Mouse (Mus musculus) CH12.LX (cell line): Measurements from ENCODE around the gene Glis3. TPM values are rescaled to one million over a fixed set of nuclear protein-coding genes. Genes with fewer than 3 reads are reported as not detected.

Experiments used
- DNase-seq: peaks from one replicate; pipeline ENCODE4 v3.0.0-alpha.2; 2013; ENCODE audit errors: extremely low read depth
- H3K27ac ChIP-seq: 2 replicates; pipeline ENCODE4 v1.5.1; 2012; ENCODE audit warnings: low read depth, mild to moderate bottlenecking, control low read depth, moderate library complexity; ENCODE audit not compliant: insufficient read depth
- H3K27me3 ChIP-seq: replicated peaks from 2 replicates; pipeline ENCODE3; 2012; ENCODE audit warnings: inconsistent platforms
- H3K36me3 ChIP-seq, 2 experiments: replicated peaks in 1 of 2; 2 replicates each; pipeline versions ENCODE3 to v1.6.1; 2012; ENCODE audit warnings: inconsistent platforms in 1 of 2, low read length in 1 of 2, mild to moderate bottlenecking in 1 of 2, mixed read lengths in 1 of 2, moderate library complexity in 1 of 2; ENCODE audit not compliant: control insufficient read depth in 1 of 2, insufficient read depth in 1 of 2
- H3K4me1 ChIP-seq, 2 experiments: 2 replicates each; pipeline ENCODE4 v1.6.1; 2012; ENCODE audit warnings: inconsistent platforms in 1 of 2, moderate library complexity in 1 of 2; ENCODE audit not compliant: insufficient read depth in 2 of 2, control insufficient read depth in 1 of 2
- H3K4me2 ChIP-seq: 2 replicates; pipeline ENCODE4 v1.6.1; 2012; ENCODE audit warnings: low read depth, mild to moderate bottlenecking, control low read depth; ENCODE audit not compliant: poor library complexity, insufficient read depth, severe bottlenecking
- H3K4me3 ChIP-seq, 3 experiments: fragments of 150-350 bp in 1 of 3; sonication (generic) in 1 of 3; replicated peaks in 1 of 3; 2 replicates each; pipeline versions ENCODE3 to v1.5.1; 2011 to 2012; ENCODE audit warnings: low read depth in 2 of 3, low read length in 2 of 3, mild to moderate bottlenecking in 2 of 3, moderate library complexity in 2 of 3, control low read depth in 1 of 3, improper control_type of control experiment in 1 of 3, inconsistent platforms in 1 of 3, mixed read lengths in 1 of 3; ENCODE audit not compliant: poor library complexity in 1 of 3
- H3K79me2 ChIP-seq: replicated peaks from 2 replicates; pipeline ENCODE4 v1.6.1; 2012; ENCODE audit warnings: mild to moderate bottlenecking, moderate library complexity; ENCODE audit not compliant: control insufficient read depth, poor library complexity, insufficient read depth, severe bottlenecking; ENCODE audit errors: extremely low read depth
- H3K9ac ChIP-seq: 2 replicates; pipeline ENCODE4 v1.6.1; 2012; ENCODE audit warnings: low read depth, mild to moderate bottlenecking, control low read depth, moderate library complexity; ENCODE audit not compliant: insufficient read depth
- H3K9me3 ChIP-seq: replicated peaks from 2 replicates; pipeline ENCODE3; 2012; ENCODE audit warnings: low read length, inconsistent platforms, mixed read lengths
- BHLHE40 ChIP-seq: IDR thresholded peaks from 2 replicates; pipeline ENCODE4 v1.6.1; 2011; ENCODE audit warnings: mild to moderate bottlenecking, low read depth, low read length, improper control_type of control experiment
- CHD1 ChIP-seq: IDR thresholded peaks from 2 replicates; pipeline ENCODE4 v1.6.1; 2012; ENCODE audit warnings: low read depth, low read length, improper control_type of control experiment, inconsistent platforms
- E2F4 ChIP-seq: IDR thresholded peaks from 2 replicates; pipeline ENCODE4 v1.6.1; 2011; ENCODE audit warnings: low read depth, low read length, improper control_type of control experiment; ENCODE audit not compliant: insufficient replicate concordance
- ELF1 ChIP-seq: IDR thresholded peaks from 2 replicates; pipeline ENCODE4 v1.6.1; 2014; ENCODE audit warnings: low read depth, mild to moderate bottlenecking, inconsistent platforms, low read length, improper control_type of control experiment
- EP300 ChIP-seq: IDR thresholded peaks from 2 replicates; pipeline ENCODE4 v1.6.1; 2011; ENCODE audit warnings: low read length, improper control_type of control experiment
- ETS1 ChIP-seq: conservative IDR thresholded peaks from 2 replicates; pipeline ENCODE4 v1.6.1; 2012; ENCODE audit warnings: low read depth, mild to moderate bottlenecking, inconsistent platforms, low read length, improper control_type of control experiment, moderate library complexity
- HCFC1 ChIP-seq: IDR thresholded peaks from 2 replicates; pipeline ENCODE4 v1.6.1; 2012; ENCODE audit warnings: low read depth, mild to moderate bottlenecking, inconsistent platforms, low read length, improper control_type of control experiment
- IRF4 ChIP-seq: IDR thresholded peaks from 2 replicates; pipeline ENCODE4 v1.6.1; 2014; ENCODE audit warnings: low read depth, mild to moderate bottlenecking, inconsistent platforms, low read length, improper control_type of control experiment
- JUN ChIP-seq: IDR thresholded peaks from 2 replicates; pipeline ENCODE4 v1.6.1; 2011; ENCODE audit warnings: low read depth, mild to moderate bottlenecking, low read length, improper control_type of control experiment, moderate library complexity; ENCODE audit not compliant: insufficient read depth
- KAT2A ChIP-seq: IDR thresholded peaks from 2 replicates; pipeline ENCODE4 v1.6.1; 2012; ENCODE audit warnings: low read length, improper control_type of control experiment, inconsistent platforms; ENCODE audit not compliant: insufficient replicate concordance
- MAFK ChIP-seq: IDR thresholded peaks from 2 replicates; pipeline ENCODE4 v1.6.1; 2011; ENCODE audit warnings: low read length, improper control_type of control experiment; ENCODE audit not compliant: insufficient replicate concordance
- MAX ChIP-seq: IDR thresholded peaks from 2 replicates; pipeline ENCODE4 v1.6.1; 2011; ENCODE audit warnings: low read length, improper control_type of control experiment
- MAZ ChIP-seq: IDR thresholded peaks from 2 replicates; pipeline ENCODE4 v1.6.1; 2012; ENCODE audit warnings: low read depth, mild to moderate bottlenecking, inconsistent platforms, low read length, improper control_type of control experiment, moderate library complexity
- MEF2A ChIP-seq: IDR thresholded peaks from 2 replicates; pipeline ENCODE4 v1.6.1; 2014; ENCODE audit warnings: low read depth, mild to moderate bottlenecking, inconsistent platforms, low read length, improper control_type of control experiment, borderline replicate concordance
- MXI1 ChIP-seq: IDR thresholded peaks from 2 replicates; pipeline ENCODE4 v1.6.1; 2011; ENCODE audit warnings: mild to moderate bottlenecking, low read depth, low read length, improper control_type of control experiment
- MYC ChIP-seq: IDR thresholded peaks from 2 replicates; pipeline ENCODE4 v1.6.1; 2011; ENCODE audit warnings: low read depth, mild to moderate bottlenecking, improper control_type of control experiment, low read length
- NELFE ChIP-seq: IDR thresholded peaks from 2 replicates; pipeline ENCODE4 v1.6.1; 2011; ENCODE audit warnings: low read depth, low read length, improper control_type of control experiment
- NRF1 ChIP-seq: IDR thresholded peaks from 2 replicates; pipeline ENCODE4 v1.6.1; 2014; ENCODE audit warnings: low read depth, mild to moderate bottlenecking, inconsistent platforms, low read length, improper control_type of control experiment, moderate library complexity
- PAX5 ChIP-seq: IDR thresholded peaks from 2 replicates; pipeline ENCODE4 v1.6.1; 2012; ENCODE audit warnings: low read length, inconsistent platforms, mixed read lengths
- POLR2A ChIP-seq: IDR thresholded peaks from 2 replicates; pipeline ENCODE4 v1.6.1; 2011; ENCODE audit warnings: low read depth, mild to moderate bottlenecking, improper control_type of control experiment, low read length
- RAD21 ChIP-seq: IDR thresholded peaks from 2 replicates; pipeline ENCODE4 v1.6.1; 2011; ENCODE audit warnings: low read depth, mild to moderate bottlenecking, low read length, improper control_type of control experiment, moderate library complexity
- RCOR1 ChIP-seq: conservative IDR thresholded peaks from 2 replicates; pipeline ENCODE4 v1.6.1; 2012; ENCODE audit warnings: low read depth, mild to moderate bottlenecking, inconsistent platforms, low read length, improper control_type of control experiment
- SIN3A ChIP-seq: IDR thresholded peaks from 2 replicates; pipeline ENCODE4 v1.6.1; 2012; ENCODE audit warnings: low read length, improper control_type of control experiment, inconsistent platforms
- TBP ChIP-seq: conservative IDR thresholded peaks from 2 replicates; pipeline ENCODE4 v1.6.1; 2011; ENCODE audit warnings: low read depth, low read length, improper control_type of control experiment
- UBTF ChIP-seq: IDR thresholded peaks from 2 replicates; pipeline ENCODE4 v1.6.1; 2012; ENCODE audit warnings: low read depth, mild to moderate bottlenecking, inconsistent platforms, low read length, improper control_type of control experiment, moderate library complexity
- USF1 ChIP-seq: IDR thresholded peaks from 2 replicates; pipeline ENCODE4 v1.6.1; 2014; ENCODE audit warnings: low read depth, mild to moderate bottlenecking, inconsistent platforms, low read length, improper control_type of control experiment
- USF2 ChIP-seq: conservative IDR thresholded peaks from 2 replicates; pipeline ENCODE4 v1.6.1; 2011; ENCODE audit warnings: low read depth, low read length, improper control_type of control experiment
- ZC3H11A ChIP-seq: IDR thresholded peaks from 2 replicates; pipeline ENCODE4 v1.6.1; 2012; ENCODE audit warnings: low read depth, mild to moderate bottlenecking, inconsistent platforms, low read length, improper control_type of control experiment
- ZMIZ1 ChIP-seq: IDR thresholded peaks from 2 replicates; pipeline ENCODE4 v1.6.1; 2012; ENCODE audit warnings: low read depth, mild to moderate bottlenecking, inconsistent platforms, low read length, improper control_type of control experiment
- ZNF384 ChIP-seq: IDR thresholded peaks from 2 replicates; pipeline ENCODE4 v1.6.1; 2012; ENCODE audit warnings: low read depth, low read length, improper control_type of control experiment, inconsistent platforms
- dilution Hi-C: fragments of 300-500 bp; cut with MboI; formaldehyde crosslinking; loops from 2 replicates; pipeline ENCODE4 v1.14.3; 2020; ENCODE audit warnings: low sequenced_read_pairs; ENCODE audit not compliant: extremely low pct_unique_long_range_greater_than_20kb, extremely low pct_ligation_motif_present
- in situ Hi-C: fragments of 300-500 bp; cut with MboI; formaldehyde crosslinking; loops from 3 replicates; pipeline ENCODE4 v1.14.3; 2019; ENCODE audit warnings: low sequenced_read_pairs, low pct_ligation_motif_present, low pct_unique_long_range_greater_than_20kb, mixed read lengths
- polyA plus RNA-seq: library from polyadenylated mRNA; unstranded; fragments of >175 nt; gene quantifications from 2 replicates; pipeline ENCODE4 v1.2.1, GENCODE M21; 2012; ENCODE audit warnings: low read depth; ENCODE audit not compliant: insufficient read length
- total RNA-seq, 2 experiments: library from RNA; depleted of rRNA; stranded (reverse); fragments of 300-350 nt in 1 of 2; fragments of >200 nt in 1 of 2; gene quantifications; 2 replicates each; pipeline ENCODE4 v1.2.3; 2012 to 2014

The Glis3 gene
- total and polyA plus RNA-seq, 3 experiments, result not detected

DNA sequence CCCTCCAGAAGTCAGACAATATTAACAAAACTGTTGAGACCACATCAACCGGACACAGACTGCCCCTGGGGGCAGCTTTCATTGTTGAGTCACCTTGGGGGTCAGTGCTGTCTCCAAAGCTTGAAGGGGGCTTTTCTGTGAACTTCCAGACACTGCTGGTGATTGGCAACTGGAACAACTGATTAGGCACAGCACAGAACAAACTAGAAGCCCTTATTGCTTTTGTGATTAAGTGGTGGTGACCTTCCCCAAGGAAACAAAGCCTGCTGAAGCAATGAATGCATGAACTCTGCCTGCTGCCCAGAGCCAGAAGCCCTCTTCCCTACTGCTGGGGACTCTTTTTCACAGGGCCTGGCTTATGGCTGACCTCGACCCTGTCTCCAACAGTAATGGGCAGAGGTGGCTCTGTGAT lies 377.0 kb downstream of the Glis3 start:
- dilution Hi-C loops, result no loop called here

DNA sequence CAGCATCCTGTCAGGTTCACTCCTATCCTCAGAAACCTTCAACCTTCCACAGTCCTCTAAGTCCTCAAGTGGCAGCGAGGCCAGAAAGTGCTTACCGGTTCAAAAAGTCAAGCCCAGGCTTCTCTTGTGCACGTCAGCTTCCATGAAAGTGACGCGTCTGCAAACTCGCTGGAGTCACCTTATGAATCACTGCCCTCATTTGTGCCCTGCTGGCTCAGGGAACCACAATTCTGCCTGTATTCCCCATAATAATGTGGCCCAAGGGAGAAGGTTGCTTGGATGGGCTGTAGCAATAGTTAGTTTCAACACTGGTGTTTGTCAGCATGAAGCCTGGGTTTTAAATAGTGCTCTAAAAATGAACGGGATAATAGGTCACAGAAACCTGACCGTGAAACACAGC lies 379.7 kb downstream of the Glis3 start:
- H3K4me2 ChIP-seq, result no peak overlapping the region
- no peak for DNase-seq
- H3K27ac ChIP-seq, result no peak overlapping the region
- dilution Hi-C loops (no loop called here), in situ Hi-C loops (no loop called here)
- no peaks in the 10 kb centered on the region for H3K4me1 ChIP-seq
- H3K27me3 ChIP-seq, result no peaks in the 10 kb centered on the region
- no peak overlapping the region for H3K9ac ChIP-seq
- H3K79me2 ChIP-seq, result no peaks in the 10 kb centered on the region
- H3K4me3 ChIP-seq, result no peak overlapping the region
- no peaks in the 10 kb centered on the region for H3K9me3 ChIP-seq
- no peaks in the 10 kb centered on the region for H3K36me3 ChIP-seq
- no peak for TF ChIP-seq USF2
- no peak for TF ChIP-seq POLR2A
- TF ChIP-seq MAX, result no peak
- no peak for TF ChIP-seq SIN3A
- no peak for TF ChIP-seq ZNF384
- no peak for TF ChIP-seq HCFC1
- no peak for TF ChIP-seq ELF1
- no peak for TF ChIP-seq MXI1
- TF ChIP-seq RCOR1, result no peak
- TF ChIP-seq KAT2A, result no peak
- no peak for TF ChIP-seq MYC
- no peak for TF ChIP-seq NELFE
- TF ChIP-seq CHD1, result no peak
- no peak for TF ChIP-seq ZC3H11A
- no peak for TF ChIP-seq EP300
- TF ChIP-seq ZMIZ1, result no peak
- TF ChIP-seq MAZ, result no peak
- no peak for TF ChIP-seq BHLHE40
- no peak for TF ChIP-seq PAX5
- TF ChIP-seq, all 38 proteins: peak for 0

More for the DNA sequence above, 377.0 kb downstream of the Glis3 start:
- no peak for DNase-seq
- no peak overlapping the region for H3K27ac ChIP-seq
- no peak overlapping the region for H3K4me3 ChIP-seq
- in situ Hi-C loops, result no loop called here
- H3K9me3 ChIP-seq, result no peaks in the 10 kb centered on the region
- H3K79me2 ChIP-seq, result no peaks in the 10 kb centered on the region
- no peaks in the 10 kb centered on the region for H3K36me3 ChIP-seq
- H3K27me3 ChIP-seq, result no peaks in the 10 kb centered on the region
- no peaks in the 10 kb centered on the region for H3K4me1 ChIP-seq
- H3K9ac ChIP-seq, result no peak overlapping the region
- H3K4me2 ChIP-seq, result no peak overlapping the region
- TF ChIP-seq MYC (no peak), USF1 (no peak), MAX (no peak), ZC3H11A (no peak), ETS1 (no peak), HCFC1 (no peak), JUN (no peak), UBTF (no peak), MAZ (no peak), MAFK (no peak), TBP (no peak), BHLHE40 (no peak), NRF1 (no peak), E2F4 (no peak), KAT2A (no peak), IRF4 (no peak), ELF1 (no peak), RAD21 (no peak), ZNF384 (no peak), MEF2A (no peak)
- TF ChIP-seq, all 38 proteins: peak for 0
